Mouse (Mus musculus): ENCODE results near the gene Csk. TPM values are rescaled to one million over a fixed set of nuclear protein-coding genes. Genes with fewer than 3 reads are reported as not detected.

The Csk gene
- polyA plus RNA-seq, 1 experiment = 30.7 TPM

GRCm38 (mm10) chr9:57594174-57594509, 59.3 kb downstream of the Csk start:
- H3K9ac ChIP-seq (ENCODE audit: low read depth, poor library complexity, severe bottlenecking) = no peak overlapping the region
- no peaks in the 10 kb centered on the region for H3K36me3 ChIP-seq (ENCODE audit: control insufficient read depth, insufficient read depth, low read length, poor library complexity, severe bottlenecking)
- H3K4me3 ChIP-seq (ENCODE audit: low read depth, low read length) = no peak overlapping the region
- no peak overlapping the region for H3K27ac ChIP-seq (ENCODE audit: insufficient read depth, low read length)
- TF ChIP-seq POLR2A (IDR thresholded peaks at IDR 0.05; ENCODE audit: insufficient read depth, low read length) (no peak), EP300 (IDR thresholded peaks at IDR 0.05; ENCODE audit: insufficient read depth, low read depth, low read length) (no peak), CTCF (IDR thresholded peaks at IDR 0.05; ENCODE audit: low read depth, low read length) (no peak)
- no peaks in the 10 kb centered on the region for H3K27me3 ChIP-seq (ENCODE audit: control insufficient read depth, insufficient read depth, low read length, poor library complexity, severe bottlenecking)
- no peaks in the 10 kb centered on the region for H3K9me3 ChIP-seq (replicated peaks; ENCODE audit: control insufficient read depth, insufficient read depth, low read length, poor library complexity, severe bottlenecking)
- H3K4me1 ChIP-seq (ENCODE audit: control insufficient read depth, insufficient read depth, low read length) = peaks cover 3% of the 10 kb centered on the region

GRCm38 (mm10) chr9:57593454-57594173, 59.8 kb downstream of the Csk start:
- Histone ChIP-seq H3K27ac (ENCODE audit: insufficient read depth, low read length) (no peak overlapping the region), H3K27me3 (ENCODE audit: control insufficient read depth, insufficient read depth, low read length, poor library complexity, severe bottlenecking) (no peaks in the 10 kb centered on the region), H3K9me3 (replicated peaks; ENCODE audit: control insufficient read depth, insufficient read depth, low read length, poor library complexity, severe bottlenecking) (no peaks in the 10 kb centered on the region), H3K4me1 (ENCODE audit: control insufficient read depth, insufficient read depth, low read length) (no peaks in the 10 kb centered on the region), H3K4me3 (ENCODE audit: low read depth, low read length) (no peak overlapping the region), H3K9ac (ENCODE audit: low read depth, poor library complexity, severe bottlenecking) (no peak overlapping the region), H3K36me3 (ENCODE audit: control insufficient read depth, insufficient read depth, low read length, poor library complexity, severe bottlenecking) (no peaks in the 10 kb centered on the region)
- TF ChIP-seq POLR2A (IDR thresholded peaks at IDR 0.05; ENCODE audit: insufficient read depth, low read length) (no peak), CTCF (IDR thresholded peaks at IDR 0.05; ENCODE audit: low read depth, low read length) (no peak), EP300 (IDR thresholded peaks at IDR 0.05; ENCODE audit: insufficient read depth, low read depth, low read length) (no peak)

GRCm38 (mm10) chr9:57590726-57591125, 62.7 kb downstream of the Csk start:
- no peak overlapping the region for H3K27ac ChIP-seq (ENCODE audit: insufficient read depth, low read length)
- H3K4me3 ChIP-seq (ENCODE audit: low read depth, low read length) = no peak overlapping the region
- no peaks in the 10 kb centered on the region for H3K9me3 ChIP-seq (replicated peaks; ENCODE audit: control insufficient read depth, insufficient read depth, low read length, poor library complexity, severe bottlenecking)
- no peaks in the 10 kb centered on the region for H3K27me3 ChIP-seq (ENCODE audit: control insufficient read depth, insufficient read depth, low read length, poor library complexity, severe bottlenecking)
- H3K4me1 ChIP-seq (ENCODE audit: control insufficient read depth, insufficient read depth, low read length) = no peaks in the 10 kb centered on the region
- TF ChIP-seq EP300 (IDR thresholded peaks at IDR 0.05; ENCODE audit: insufficient read depth, low read depth, low read length) (no peak), POLR2A (IDR thresholded peaks at IDR 0.05; ENCODE audit: insufficient read depth, low read length) (no peak), CTCF (IDR thresholded peaks at IDR 0.05; ENCODE audit: low read depth, low read length) (no peak)
- H3K9ac ChIP-seq (ENCODE audit: low read depth, poor library complexity, severe bottlenecking) = no peak overlapping the region
- no peaks in the 10 kb centered on the region for H3K36me3 ChIP-seq (ENCODE audit: control insufficient read depth, insufficient read depth, low read length, poor library complexity, severe bottlenecking)

- H3K27ac ChIP-seq (ENCODE audit: insufficient read depth, low read length) = peak within 1 kb of the TSS; percentile 55
- H3K27me3 ChIP-seq (ENCODE audit: control insufficient read depth, insufficient read depth, low read length, poor library complexity, severe bottlenecking) = no peaks in the 10 kb centered on the region
- TF ChIP-seq EP300 (IDR thresholded peaks at IDR 0.05; ENCODE audit: insufficient read depth, low read depth, low read length) (0 out of 2 replicates have a peak, but pooled peaks have one; percentile 62), POLR2A (IDR thresholded peaks at IDR 0.05; ENCODE audit: insufficient read depth, low read length) (no peak)
- no peaks in the 10 kb centered on the region for H3K9me3 ChIP-seq (replicated peaks; ENCODE audit: control insufficient read depth, insufficient read depth, low read length, poor library complexity, severe bottlenecking)
- no peaks in the 10 kb centered on the region for H3K36me3 ChIP-seq (ENCODE audit: control insufficient read depth, insufficient read depth, low read length, poor library complexity, severe bottlenecking)
- peak within 1 kb of the TSS; percentile 83 for H3K4me3 ChIP-seq (ENCODE audit: low read depth, low read length)
- peak within 1 kb of the TSS; percentile 75 for H3K9ac ChIP-seq (ENCODE audit: low read depth, poor library complexity, severe bottlenecking)
- H3K4me1 ChIP-seq (ENCODE audit: control insufficient read depth, insufficient read depth, low read length) = no peaks in the 10 kb centered on the region
These were observed 64.0 kb downstream of the Csk start, which contains the start of gene Ulk3 for GRCm38 (mm10) chr9:57589224-57590126. Ulk3 (plus strand) TSS chr9:57589452.

- Histone ChIP-seq H3K27ac (ENCODE audit: insufficient read depth, low read length) (no peak overlapping the region), H3K9ac (ENCODE audit: low read depth, poor library complexity, severe bottlenecking) (no peak overlapping the region), H3K27me3 (ENCODE audit: control insufficient read depth, insufficient read depth, low read length, poor library complexity, severe bottlenecking) (no peaks in the 10 kb centered on the region), H3K36me3 (ENCODE audit: control insufficient read depth, insufficient read depth, low read length, poor library complexity, severe bottlenecking) (0 out of 2 replicates have a peak, but pooled peaks cover 2% of the 10 kb centered on the region), H3K4me1 (ENCODE audit: control insufficient read depth, insufficient read depth, low read length) (no peaks in the 10 kb centered on the region), H3K9me3 (replicated peaks; ENCODE audit: control insufficient read depth, insufficient read depth, low read length, poor library complexity, severe bottlenecking) (no peaks in the 10 kb centered on the region), H3K4me3 (ENCODE audit: low read depth, low read length) (no peak overlapping the region)
- TF ChIP-seq POLR2A (IDR thresholded peaks at IDR 0.05; ENCODE audit: insufficient read depth, low read length) (no peak), EP300 (IDR thresholded peaks at IDR 0.05; ENCODE audit: insufficient read depth, low read depth, low read length) (no peak), CTCF (IDR thresholded peaks at IDR 0.05; ENCODE audit: low read depth, low read length) (no peak)
These were observed 68.4 kb downstream of the Csk start for GRCm38 (mm10) chr9:57584991-57585390.

All from ES-Bruce4 (cell line).